Mouse (Mus musculus): ENCODE data around the gene Rarb. TPM values are rescaled to one million over a fixed set of nuclear protein-coding genes. Genes with fewer than 3 reads are reported as not detected.

Rarb gene
- polyA plus RNA-seq, 1 experiment, result 0.49 TPM

GRCm38 (mm10) chr14:16578100-16578499 lies 240.9 kb downstream of the Rarb start:
- H3K4me3 ChIP-seq (ENCODE audit: low read depth, low read length), result no peak overlapping the region
- no peaks in the 10 kb centered on the region for H3K9me3 ChIP-seq (replicated peaks; ENCODE audit: control insufficient read depth, insufficient read depth, low read length, poor library complexity, severe bottlenecking)
- no peak overlapping the region for H3K27ac ChIP-seq (ENCODE audit: insufficient read depth, low read length)
- no peaks in the 10 kb centered on the region for H3K4me1 ChIP-seq (ENCODE audit: control insufficient read depth, insufficient read depth, low read length)
- H3K27me3 ChIP-seq (ENCODE audit: control insufficient read depth, insufficient read depth, low read length, poor library complexity, severe bottlenecking), result no peaks in the 10 kb centered on the region
- TF ChIP-seq CTCF (IDR thresholded peaks at IDR 0.05; ENCODE audit: low read depth, low read length) (no peak), POLR2A (IDR thresholded peaks at IDR 0.05; ENCODE audit: insufficient read depth, low read length) (no peak), EP300 (IDR thresholded peaks at IDR 0.05; ENCODE audit: insufficient read depth, low read depth, low read length) (no peak)
- H3K9ac ChIP-seq (ENCODE audit: low read depth, poor library complexity, severe bottlenecking), result no peak overlapping the region
- no peaks in the 10 kb centered on the region for H3K36me3 ChIP-seq (ENCODE audit: control insufficient read depth, insufficient read depth, low read length, poor library complexity, severe bottlenecking)

GRCm38 (mm10) chr14:16577049-16577448 lies 241.9 kb downstream of the Rarb start:
- no peak for TF ChIP-seq POLR2A (IDR thresholded peaks at IDR 0.05; ENCODE audit: insufficient read depth, low read length)
- no peak for TF ChIP-seq EP300 (IDR thresholded peaks at IDR 0.05; ENCODE audit: insufficient read depth, low read depth, low read length)
- no peak for TF ChIP-seq CTCF (IDR thresholded peaks at IDR 0.05; ENCODE audit: low read depth, low read length)
- Histone ChIP-seq H3K9ac (ENCODE audit: low read depth, poor library complexity, severe bottlenecking) (no peak overlapping the region), H3K36me3 (ENCODE audit: control insufficient read depth, insufficient read depth, low read length, poor library complexity, severe bottlenecking) (no peaks in the 10 kb centered on the region), H3K4me1 (ENCODE audit: control insufficient read depth, insufficient read depth, low read length) (no peaks in the 10 kb centered on the region), H3K27ac (ENCODE audit: insufficient read depth, low read length) (no peak overlapping the region), H3K9me3 (replicated peaks; ENCODE audit: control insufficient read depth, insufficient read depth, low read length, poor library complexity, severe bottlenecking) (no peaks in the 10 kb centered on the region), H3K4me3 (ENCODE audit: low read depth, low read length) (no peak overlapping the region), H3K27me3 (ENCODE audit: control insufficient read depth, insufficient read depth, low read length, poor library complexity, severe bottlenecking) (no peaks in the 10 kb centered on the region)

GRCm38 (mm10) chr14:16574925-16575721 lies 243.8 kb downstream of the Rarb start:
- H3K9me3 ChIP-seq (replicated peaks; ENCODE audit: control insufficient read depth, insufficient read depth, low read length, poor library complexity, severe bottlenecking), result no peaks in the 10 kb centered on the region
- H3K9ac ChIP-seq (ENCODE audit: low read depth, poor library complexity, severe bottlenecking), result peak overlapping the region; percentile 37
- H3K27ac ChIP-seq (ENCODE audit: insufficient read depth, low read length), result no peak overlapping the region
- TF ChIP-seq EP300 (IDR thresholded peaks at IDR 0.05; ENCODE audit: insufficient read depth, low read depth, low read length), result no peak
- H3K36me3 ChIP-seq (ENCODE audit: control insufficient read depth, insufficient read depth, low read length, poor library complexity, severe bottlenecking), result no peaks in the 10 kb centered on the region
- peak overlapping the region; percentile 43 for H3K4me3 ChIP-seq (ENCODE audit: low read depth, low read length)
- H3K4me1 ChIP-seq (ENCODE audit: control insufficient read depth, insufficient read depth, low read length), result no peaks in the 10 kb centered on the region
- H3K27me3 ChIP-seq (ENCODE audit: control insufficient read depth, insufficient read depth, low read length, poor library complexity, severe bottlenecking), result no peaks in the 10 kb centered on the region; the same call in 1 of the 2 replicates

GRCm38 (mm10) chr14:16573475-16574171 lies 245.3 kb downstream of the Rarb start:
- no peaks in the 10 kb centered on the region; the same call in 1 of the 2 replicates for H3K27me3 ChIP-seq (ENCODE audit: control insufficient read depth, insufficient read depth, low read length, poor library complexity, severe bottlenecking)
- no peaks in the 10 kb centered on the region for H3K4me1 ChIP-seq (ENCODE audit: control insufficient read depth, insufficient read depth, low read length)
- no peaks in the 10 kb centered on the region for H3K36me3 ChIP-seq (ENCODE audit: control insufficient read depth, insufficient read depth, low read length, poor library complexity, severe bottlenecking)
- no peak overlapping the region for H3K9ac ChIP-seq (ENCODE audit: low read depth, poor library complexity, severe bottlenecking)
- no peaks in the 10 kb centered on the region for H3K9me3 ChIP-seq (replicated peaks; ENCODE audit: control insufficient read depth, insufficient read depth, low read length, poor library complexity, severe bottlenecking)
- no peak overlapping the region for H3K27ac ChIP-seq (ENCODE audit: insufficient read depth, low read length)
- H3K4me3 ChIP-seq (ENCODE audit: low read depth, low read length), result no peak overlapping the region
- no peak for TF ChIP-seq POLR2A (IDR thresholded peaks at IDR 0.05; ENCODE audit: insufficient read depth, low read length)
- TF ChIP-seq EP300 (IDR thresholded peaks at IDR 0.05; ENCODE audit: insufficient read depth, low read depth, low read length), result no peak
- TF ChIP-seq CTCF (IDR thresholded peaks at IDR 0.05; ENCODE audit: low read depth, low read length), result no peak

- Histone ChIP-seq H3K27me3 (ENCODE audit: control insufficient read depth, insufficient read depth, low read length, poor library complexity, severe bottlenecking) (no peaks in the 10 kb centered on the region; the same call in 1 of the 2 replicates), H3K36me3 (ENCODE audit: control insufficient read depth, insufficient read depth, low read length, poor library complexity, severe bottlenecking) (no peaks in the 10 kb centered on the region), H3K9me3 (replicated peaks; ENCODE audit: control insufficient read depth, insufficient read depth, low read length, poor library complexity, severe bottlenecking) (no peaks in the 10 kb centered on the region), H3K4me1 (ENCODE audit: control insufficient read depth, insufficient read depth, low read length) (no peaks in the 10 kb centered on the region), H3K9ac (ENCODE audit: low read depth, poor library complexity, severe bottlenecking) (no peak overlapping the region), H3K4me3 (ENCODE audit: low read depth, low read length) (no peak overlapping the region), H3K27ac (ENCODE audit: insufficient read depth, low read length) (no peak overlapping the region)
- TF ChIP-seq EP300 (IDR thresholded peaks at IDR 0.05; ENCODE audit: insufficient read depth, low read depth, low read length) (no peak), CTCF (IDR thresholded peaks at IDR 0.05; ENCODE audit: low read depth, low read length) (no peak), POLR2A (IDR thresholded peaks at IDR 0.05; ENCODE audit: insufficient read depth, low read length) (no peak)
Measured at GRCm38 (mm10) chr14:16572755-16573340, 246.1 kb downstream of the Rarb start.
